Mouse (Mus musculus) urinary bladder, postnatal 14 days (tissue): ENCODE data around the gene Vamp8.
A peak's percentile ranks its signal among the peaks of the same experiment; 100 is the strongest.

Experiments used
- DNase-seq: peaks from one replicate; pipeline ENCODE4 v3.0.0; 2021; ENCODE audit warnings: low spot score

The Vamp8 gene

DNA sequence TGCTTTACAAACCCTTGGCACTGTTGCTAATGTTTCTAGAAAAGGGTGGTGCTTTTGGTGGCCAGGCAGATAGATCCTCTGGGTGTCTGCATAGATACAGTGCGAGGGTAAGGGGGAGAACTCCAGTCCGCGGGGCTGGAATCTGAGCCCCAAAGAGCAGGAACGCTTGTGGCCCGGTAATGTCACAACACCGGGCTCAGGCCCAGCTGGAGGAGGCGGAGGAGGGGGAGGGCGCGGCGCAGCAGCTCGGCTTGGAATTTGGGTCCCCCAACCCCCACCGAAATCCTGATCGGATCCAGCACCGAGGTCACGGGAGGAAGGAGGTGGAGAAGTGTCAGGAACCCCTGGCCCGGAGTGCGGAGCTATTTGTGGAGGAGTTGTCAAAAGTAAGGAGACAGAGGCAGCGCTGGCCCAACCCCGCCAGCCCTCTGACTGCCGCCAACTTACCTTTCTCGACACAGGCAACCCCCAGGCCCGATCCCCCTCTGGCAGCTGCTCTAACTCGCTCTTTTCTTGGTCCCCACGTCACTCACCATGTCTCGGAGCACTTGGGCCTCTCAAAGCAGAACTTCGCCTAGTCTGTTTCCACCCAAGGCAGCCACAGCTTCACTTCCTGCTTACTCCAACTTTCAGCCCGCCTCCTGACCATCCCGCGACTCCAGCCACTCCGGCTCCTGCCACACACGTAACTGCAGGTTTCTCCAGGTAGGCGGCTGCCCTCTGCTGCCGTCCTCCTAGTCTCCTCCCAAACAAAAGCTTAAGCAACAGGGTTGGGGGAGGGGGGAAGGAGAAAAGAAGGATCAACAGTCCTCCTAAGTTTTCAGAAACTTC lies at the start of gene Vamp8:
Gene Vamp8, minus strand, starts transcription at position 763 of the 831 bp plus-strand sequence.
- DNase-seq = peak; percentile 87

DNA sequence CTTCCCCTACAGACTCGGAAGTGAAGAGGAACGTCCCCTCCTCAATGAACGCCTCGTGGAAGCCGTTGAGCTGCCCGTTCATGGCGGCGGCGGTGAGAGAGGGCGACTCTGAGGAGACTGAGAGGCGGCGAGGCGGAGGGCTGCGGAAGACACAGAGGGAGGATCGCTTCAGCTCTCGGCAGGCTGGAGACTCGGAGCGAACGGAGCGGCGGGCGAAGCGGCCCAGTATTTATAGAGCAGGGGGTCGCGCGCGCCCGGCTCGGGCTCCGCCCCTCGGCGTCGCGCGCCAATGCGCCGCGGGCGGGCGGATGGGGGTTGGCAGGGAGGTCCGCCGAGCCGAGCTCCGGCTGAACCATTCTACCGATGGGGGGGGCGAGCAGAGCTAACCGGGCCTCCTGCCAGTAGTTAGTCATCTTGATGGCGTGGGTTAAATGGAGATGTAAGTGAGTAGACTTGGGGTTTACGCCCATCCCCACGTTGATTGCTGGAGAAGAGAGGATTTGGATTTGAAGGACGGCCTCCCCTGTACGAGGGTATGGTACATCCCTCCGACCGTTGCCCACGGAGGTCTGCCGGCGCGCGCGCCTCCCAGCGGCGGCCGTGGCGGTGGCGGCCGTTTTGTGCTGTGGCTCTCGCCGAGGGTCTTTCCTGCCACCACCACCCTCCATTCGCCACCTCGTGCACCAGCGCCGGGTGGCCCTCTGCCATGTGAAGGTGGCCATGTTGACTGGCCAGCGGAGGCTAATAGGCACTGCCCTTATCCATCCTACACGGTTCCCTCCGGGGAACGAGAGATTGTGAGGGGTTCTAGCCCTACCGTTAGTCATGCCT lies 49.1 kb upstream of the Vamp8 start, which contains the start of gene Mat2a:
Gene Mat2a, minus strand, starts transcription at position 204 of the 831 bp plus-strand sequence.
- DNase-seq = peak; percentile 93

DNA sequence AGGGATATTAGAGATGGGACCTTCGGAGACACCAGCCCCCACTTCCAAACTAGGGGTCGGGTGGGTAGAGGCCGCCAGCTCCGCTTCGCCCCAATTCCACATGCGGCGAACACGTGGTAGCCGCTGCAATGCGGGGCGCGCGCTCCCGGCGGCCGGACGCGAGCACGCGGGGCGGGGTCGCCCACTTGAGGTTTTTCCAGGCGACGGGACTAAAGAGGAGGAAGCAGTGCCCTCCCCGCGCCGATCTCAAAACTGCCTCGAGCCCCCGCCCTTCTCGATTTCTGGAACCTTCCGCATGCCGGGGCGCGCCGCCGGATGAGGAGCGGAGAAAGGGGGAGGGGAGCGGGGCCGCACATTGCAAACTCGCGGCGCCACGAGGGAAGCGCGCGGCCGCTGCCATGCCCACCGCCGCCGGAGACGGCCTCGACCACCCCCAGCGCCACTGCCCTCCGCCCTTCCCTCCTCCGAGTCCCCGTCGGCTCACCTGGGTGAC lies 48.4 kb upstream of the Vamp8 start:
- peak; percentile 94 for DNase-seq

DNA sequence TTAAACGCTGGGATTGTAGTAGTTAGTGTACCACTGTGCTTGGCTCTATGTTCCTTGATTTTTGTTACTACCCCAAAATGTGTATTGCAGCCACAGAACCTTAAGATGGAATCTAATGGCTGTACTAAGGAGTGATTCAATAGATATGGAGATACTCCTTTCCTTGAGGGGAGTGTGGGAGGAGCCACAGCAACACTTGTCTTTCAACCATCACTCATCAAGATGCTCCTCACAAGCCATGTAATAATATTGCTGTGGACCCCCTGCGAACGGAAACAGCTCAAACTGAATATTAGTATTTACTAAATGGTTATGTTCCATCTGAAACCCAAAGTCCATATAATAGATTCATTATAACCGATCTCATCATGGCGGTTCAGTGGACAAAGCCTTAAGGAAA lies 47.7 kb upstream of the Vamp8 start:
- DNase-seq = no peak

DNA sequence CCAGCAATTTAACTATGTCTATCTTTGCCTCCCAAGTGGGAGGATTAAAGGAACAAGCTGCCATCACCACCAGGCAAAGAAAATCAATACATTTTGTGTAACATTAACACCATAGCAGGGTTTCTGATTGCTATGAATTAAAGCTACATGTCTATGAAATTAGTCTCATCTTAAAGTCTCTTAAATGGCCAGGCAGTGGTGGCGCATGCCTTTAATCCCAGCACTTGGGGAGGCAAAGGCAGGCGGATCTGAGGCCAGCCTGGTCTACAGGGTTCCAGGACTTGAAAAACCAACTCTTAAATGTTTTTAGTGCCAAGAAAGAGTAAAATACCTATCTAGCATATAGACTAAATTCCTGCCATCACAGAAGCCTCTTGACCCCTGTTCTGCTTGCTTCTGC lies 41.6 kb upstream of the Vamp8 start:
- no peak for DNase-seq

DNA sequence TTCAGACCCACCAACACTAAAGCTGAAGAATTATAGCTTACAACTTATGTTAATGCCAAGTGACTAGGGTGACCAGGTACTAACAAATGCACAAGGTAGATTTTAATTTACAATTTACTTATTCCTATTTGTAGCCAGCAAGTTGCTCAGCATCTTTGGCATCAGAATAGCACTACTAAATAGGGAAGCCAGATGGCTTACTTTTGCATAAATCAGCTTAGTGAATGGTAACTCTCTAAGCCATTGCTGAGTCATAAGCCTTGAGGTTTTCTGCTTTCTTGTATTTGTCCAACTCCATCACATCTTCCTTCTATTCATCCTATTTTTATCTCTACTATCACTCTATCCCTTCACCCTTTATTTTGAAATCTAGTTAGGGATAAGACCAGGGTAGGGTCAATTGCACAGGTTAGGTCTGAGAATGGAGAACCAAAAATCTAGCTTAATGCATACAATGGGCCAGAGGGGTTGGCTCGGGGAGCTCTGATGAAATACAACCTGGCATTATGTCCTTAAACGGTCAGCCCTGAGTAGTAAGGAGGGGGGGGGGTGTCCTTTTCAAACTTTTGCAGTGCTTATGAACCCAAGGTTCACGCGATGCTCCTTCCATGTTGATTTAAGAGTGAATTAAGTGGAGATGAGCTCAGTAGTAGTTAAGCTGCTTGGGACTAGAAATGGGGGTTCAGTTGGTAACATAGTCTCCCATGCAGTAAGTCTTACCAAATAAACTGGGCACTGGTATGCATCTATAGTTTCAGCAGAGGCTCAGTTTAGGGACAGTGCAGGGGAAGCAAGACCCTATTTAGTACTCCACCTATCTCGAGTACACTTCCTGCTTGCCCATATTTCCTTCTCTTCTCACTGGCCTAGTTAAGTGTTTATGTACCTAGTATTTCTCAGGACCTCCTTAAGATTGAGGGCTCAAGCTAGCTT lies 40.8 kb upstream of the Vamp8 start:
- DNase-seq = no peak

DNA sequence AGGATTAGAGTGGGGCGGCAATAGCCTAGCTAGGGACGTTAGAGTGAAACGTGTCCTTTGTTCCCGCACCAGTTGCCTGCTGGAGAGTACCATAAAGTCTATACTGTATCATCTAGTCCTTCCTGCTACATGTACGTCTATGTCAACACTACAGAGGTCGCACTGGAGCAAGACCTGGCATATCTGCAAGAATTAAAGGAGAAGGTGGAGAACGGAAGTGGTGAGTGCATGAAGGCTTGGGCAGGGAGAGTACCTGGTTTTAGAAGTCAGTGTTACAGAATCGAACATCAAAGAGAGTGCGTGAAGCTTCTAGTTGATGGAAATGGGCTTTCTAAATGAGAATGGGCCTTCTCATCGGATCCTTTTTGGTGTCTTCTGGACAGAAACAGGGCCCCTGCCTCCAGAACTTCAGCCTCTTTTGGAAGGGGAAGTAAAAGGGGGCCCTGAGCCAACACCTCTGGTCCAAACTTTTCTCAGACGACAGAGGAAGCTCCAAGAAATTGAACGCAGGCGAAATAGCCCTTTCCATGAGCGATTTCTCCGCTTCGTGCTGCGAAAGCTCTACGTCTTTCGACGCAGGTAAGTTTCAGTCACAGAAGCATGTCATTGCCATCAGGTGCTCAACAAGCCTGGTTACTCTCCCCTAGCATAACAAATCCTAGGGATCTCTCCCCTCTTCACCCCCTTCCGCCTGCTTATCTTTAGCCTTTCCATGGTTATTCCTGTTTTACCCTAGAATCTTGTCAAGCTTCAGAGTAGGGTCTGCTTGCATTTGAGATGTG lies 38.7 kb upstream of the Vamp8 start:
- no peak for DNase-seq

DNA sequence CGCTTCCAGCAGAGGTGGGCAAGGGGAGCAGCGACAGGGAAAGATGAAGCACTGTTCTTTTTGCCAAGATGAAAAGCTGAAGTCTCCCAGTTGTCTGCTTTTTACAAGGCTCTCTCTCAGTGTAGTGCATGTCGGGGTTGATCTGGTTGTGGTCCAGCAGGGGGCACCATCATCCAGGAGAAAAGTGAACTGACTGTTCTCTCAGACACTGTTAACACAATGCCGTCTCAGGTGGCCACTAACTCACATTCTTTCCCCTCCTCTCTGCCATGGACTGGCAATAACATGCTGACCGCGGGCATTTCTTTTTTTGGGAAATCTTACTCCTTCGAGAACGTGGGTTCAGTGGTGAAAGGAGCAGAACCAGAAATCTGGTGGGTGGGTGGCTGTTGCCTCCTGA lies 37.5 kb upstream of the Vamp8 start:
- peak; percentile 77 for DNase-seq

DNA sequence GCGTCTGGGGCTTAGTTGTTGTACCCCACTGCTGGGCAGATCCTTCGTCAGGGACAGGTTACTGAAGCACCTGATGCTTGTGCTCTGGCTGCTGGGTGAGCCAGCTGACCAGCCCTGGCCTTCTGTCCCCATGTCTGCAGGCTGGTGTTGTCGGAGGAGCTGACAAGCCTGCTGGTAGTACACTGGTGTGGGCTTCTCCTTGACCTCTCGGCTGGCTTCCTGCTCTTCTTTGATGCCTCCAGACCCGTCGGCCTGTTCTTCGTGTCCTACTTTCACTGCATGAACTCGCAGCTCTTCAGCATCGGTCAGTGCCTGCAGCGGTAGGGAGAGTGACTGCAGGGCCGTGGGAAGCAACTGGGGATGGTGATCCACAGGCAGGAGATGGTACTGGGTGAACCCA lies 35.1 kb upstream of the Vamp8 start:
- DNase-seq = no peak

DNA sequence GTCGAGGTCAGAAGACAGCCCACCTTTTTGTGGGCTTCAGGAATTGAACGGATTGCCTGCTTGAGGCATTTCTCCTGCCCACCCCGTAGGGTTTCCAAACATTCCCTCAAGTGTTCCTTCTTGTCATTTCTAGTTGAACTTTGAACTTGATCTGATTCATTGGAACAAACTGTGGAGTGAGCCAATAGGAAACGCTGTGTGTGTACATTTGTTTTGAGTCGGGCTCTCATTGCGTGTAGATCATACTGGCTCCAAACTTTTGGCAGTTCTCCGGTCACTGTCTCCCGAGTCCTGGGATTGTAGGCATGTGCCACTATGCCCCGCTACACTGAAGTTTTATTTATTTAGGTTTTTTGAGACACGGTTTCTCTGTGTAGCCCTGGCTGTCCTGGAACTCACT lies 30.4 kb upstream of the Vamp8 start:
- DNase-seq = no peak

DNA sequence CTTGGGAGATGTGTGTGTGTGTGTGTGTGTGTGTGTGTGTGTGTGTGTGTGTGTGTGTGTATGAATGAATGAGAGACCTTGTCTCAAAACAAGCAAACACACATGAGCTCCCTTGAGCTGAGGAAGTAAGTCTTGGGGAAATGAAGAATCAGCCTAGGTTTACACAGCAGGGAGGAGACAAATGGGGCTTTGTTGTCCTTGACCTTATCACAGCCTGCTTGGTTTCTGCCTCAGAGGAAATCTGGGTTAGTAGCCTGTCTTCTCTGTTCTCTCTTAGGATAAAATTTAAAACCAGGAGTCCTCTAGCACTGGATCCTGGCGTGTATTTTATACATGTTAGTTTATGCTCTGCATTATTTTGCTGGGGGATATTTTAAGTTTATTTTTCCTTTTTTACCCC lies 29.3 kb upstream of the Vamp8 start:
- no peak for DNase-seq

DNA sequence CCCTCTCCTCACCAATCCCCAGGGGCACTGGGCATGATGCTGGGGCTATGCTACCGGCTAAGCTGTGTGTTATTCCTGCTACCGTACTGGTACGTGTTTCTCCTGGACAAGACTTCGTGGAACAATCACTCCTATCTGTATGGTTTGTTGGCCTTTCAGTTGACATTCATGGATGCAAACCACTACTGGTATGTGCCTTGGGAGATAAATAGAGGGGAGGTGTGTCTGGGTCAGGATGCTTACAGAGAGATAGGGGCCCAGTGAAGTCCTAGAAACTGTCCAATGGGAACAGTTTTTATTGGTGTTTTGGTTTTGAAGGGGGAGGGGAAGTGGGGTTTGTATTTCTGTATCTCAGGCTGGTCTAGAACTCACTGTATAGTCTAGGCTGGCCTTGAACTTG lies 27.8 kb upstream of the Vamp8 start:
- no peak for DNase-seq

DNA sequence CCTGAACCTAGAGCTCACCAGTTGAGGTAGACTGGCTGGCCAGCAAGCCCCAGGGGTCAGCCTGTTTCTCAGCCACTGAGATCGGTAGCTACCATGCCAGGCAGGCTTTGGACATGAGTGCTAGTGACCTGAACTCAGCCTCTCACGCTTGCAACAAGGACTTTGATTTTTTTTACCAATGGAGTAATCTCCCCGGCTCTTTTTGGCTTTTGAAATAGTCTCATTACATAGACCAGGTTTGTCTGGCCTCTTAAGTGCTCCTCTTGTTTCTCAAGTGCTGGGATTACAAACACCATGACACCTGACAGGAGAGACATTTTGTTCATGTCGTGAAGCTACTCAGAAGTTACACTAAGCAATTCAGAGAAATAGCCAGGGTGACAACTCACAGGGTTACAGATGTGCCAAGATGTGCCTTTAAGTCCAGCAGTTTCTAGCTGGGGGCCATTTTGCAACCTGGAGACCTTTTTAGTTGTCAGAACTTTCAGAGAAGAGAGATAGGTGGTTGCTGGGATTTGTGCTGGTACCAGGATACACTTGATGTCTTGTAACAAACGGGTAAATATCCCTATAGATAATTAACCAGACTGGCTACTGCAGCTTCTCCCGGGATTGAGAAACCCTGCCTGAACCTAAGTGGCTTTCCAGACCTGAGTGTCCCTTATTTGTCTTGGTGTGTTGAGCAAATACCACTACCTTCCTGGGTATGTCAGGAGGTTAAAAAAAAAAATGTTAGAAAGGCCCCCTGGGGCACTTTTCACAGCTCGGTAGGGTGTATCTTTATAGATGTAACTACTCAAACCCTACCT lies 25.7 kb upstream of the Vamp8 start:
- no peak for DNase-seq

DNA sequence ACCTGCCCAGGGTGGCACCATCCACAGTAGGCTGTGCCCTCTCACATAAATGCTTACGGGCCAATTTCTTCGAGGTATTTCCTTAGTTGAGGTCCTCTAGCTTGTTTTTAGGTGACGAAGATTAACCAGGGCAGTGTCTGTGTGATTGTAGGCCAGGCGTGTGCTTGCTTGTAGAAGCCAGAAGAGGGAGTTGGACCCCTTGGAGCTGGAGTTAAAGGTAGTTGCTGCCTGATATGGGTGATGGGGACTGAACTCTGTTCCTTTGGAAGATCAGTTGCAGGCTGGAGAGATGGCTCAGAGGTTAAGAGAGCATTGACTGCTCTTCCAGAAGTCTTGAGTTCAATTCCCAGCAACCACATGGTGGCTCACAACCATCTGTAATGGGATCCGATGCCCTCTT lies 24.7 kb upstream of the Vamp8 start:
- no peak for DNase-seq

DNA sequence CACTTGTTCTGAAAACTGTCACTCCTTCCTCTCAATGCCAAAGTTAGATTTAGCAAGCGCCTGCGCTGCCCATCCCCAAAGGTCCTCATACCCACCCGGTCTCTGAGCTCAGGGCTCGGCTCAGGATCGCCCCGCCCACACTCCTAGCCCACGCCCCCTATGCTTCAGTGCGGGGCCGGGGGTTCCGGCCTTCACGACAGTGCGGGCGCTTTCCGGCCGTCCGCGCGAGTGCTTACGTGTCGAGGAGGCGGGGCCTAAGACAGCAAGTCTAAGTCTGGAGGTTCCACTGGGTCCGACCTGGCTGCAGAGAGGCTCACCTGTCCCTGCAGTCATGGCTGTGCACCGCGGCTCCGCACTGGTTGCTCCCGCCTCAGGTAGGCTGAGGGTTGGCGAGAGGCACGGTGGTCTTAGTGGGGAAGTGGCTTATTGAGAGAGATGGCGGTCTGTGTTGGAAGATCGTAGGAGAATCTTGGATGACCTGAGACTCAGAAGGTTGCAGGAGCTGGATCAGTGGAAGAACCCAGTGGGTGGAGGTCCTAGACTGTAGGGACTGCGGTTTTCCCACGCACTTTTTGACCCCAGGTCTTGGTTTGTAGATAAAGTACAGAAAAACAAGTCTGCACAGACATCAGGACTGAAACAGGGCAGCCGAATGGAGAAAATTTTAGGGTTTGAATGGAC lies 23.7 kb upstream of the Vamp8 start, which contains the start of gene Ggcx:
Gene Ggcx, plus strand, starts transcription at position 233 of the 681 bp plus-strand sequence.
- DNase-seq = peak; percentile 96

DNA sequence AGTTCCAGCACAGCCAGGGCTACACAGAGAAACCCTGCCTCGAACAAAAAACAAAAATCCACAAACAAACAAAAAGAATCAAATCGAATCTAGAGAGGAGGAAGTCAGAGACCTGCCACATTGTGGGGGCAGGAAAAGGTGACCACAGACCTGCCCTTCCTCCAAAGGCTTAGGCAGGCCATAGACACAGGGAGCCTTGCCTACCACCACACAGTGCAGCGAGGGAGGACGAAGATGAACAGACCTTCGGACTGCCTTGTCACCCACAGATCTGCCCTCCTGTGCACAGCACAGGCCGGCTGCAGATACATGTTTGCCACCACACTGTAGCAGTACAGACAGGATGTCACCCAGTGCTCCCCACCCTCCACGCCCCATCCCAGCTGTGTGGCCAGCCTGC lies 20.0 kb upstream of the Vamp8 start:
- DNase-seq = no peak

DNA sequence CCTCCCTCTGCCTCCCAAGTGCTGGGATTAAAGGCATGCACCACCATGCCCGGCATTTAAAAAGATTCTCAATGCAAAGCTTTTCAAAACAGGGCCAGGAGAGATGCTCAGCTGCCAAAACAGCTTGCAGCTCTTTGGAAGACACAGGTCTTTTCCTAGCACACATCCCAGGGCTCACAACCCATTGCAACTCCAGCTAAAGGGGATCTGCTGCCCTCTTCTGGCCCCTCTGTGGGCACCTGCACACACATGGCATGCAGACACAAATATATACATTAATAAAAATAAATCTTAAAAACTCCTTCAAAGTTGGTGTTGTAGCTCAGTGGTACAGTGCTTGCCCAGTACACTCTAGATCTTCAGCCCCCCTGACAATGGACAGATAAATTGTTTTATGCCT lies 19.5 kb upstream of the Vamp8 start:
- DNase-seq = no peak

DNA sequence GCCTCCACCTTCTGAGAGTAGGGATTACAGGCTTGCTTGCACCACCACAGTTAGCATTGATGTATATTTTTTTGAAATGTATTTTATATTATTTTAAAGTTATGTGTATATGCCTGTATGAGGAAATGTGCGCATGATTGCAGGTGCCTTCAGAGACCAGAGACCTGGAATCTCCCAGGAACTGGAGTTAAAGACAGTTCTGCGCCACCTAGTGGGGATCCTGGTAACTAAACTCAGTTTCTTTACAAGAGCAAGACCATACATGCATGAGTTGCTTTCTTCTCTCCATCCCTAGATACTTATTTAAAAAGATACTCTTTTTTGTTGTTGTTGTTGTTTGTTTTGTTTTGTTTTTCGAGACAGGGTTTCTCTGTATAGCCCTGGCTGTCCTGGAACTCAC lies 19.1 kb upstream of the Vamp8 start:
- DNase-seq = peak; percentile 84

DNA sequence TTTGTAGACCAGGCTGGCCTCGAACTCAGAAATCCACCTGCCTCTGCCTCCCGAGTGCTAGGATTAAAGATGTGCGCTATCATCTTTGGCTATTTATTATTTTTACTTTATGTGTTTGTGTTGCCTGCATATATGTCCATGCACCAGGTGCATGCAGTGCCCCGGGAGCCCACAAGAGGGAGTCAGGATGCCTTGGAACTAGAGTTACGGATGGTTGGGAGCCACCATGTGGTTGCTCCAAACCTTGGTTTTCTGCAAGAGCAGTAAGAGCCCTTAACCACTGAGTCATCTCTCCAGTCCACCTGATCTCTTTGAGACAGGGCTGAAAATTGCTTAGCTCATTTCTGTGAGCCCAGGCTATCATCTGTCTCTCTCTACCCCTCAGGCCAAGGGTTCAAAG lies 16.6 kb upstream of the Vamp8 start:
- DNase-seq = peak; percentile 89

DNA sequence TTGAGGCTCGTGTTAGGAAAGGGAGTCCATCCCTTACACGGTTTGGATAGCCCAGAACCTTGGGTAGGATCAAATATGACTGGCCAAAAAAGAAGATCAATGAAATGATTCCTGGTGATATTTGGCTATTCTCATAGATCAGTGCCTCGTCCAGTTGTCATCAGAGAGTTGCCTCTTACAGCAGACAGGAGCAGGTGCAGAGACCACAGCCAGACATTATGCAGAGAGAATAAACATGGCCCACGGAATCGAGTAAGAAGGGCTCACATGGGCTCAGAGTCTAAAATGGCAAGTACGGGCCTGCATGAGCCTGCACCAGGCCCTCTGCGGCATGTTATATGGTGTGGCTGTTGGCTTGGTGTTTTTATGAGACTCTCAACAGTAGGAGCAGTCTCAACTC lies 14.9 kb upstream of the Vamp8 start:
- DNase-seq = peak; percentile 40
